Mouse (Mus musculus): ENCODE measurements at regions not wholly inside any gene's neighbourhood (a gene's known extent, or its start where the extent isn't known, plus 50 kb on each side); places are given as distances from the start of the nearest gene placed in this dataset.

- DNase-seq (ENCODE audit: low read depth, low spot score), result no peak
Measured at GRCm38 (mm10) chr13:72803374-72803773, 174.8 kb downstream of the Irx2 start.

GRCm38 (mm10) chr13:72809226-72809625 lies 180.6 kb downstream of the Irx2 start:
- no peak for DNase-seq (ENCODE audit: low read depth, low spot score)

- no peak for DNase-seq (ENCODE audit: low read depth, low spot score)
Measured at GRCm38 (mm10) chr13:72810626-72811025, 182.0 kb downstream of the Irx2 start.

- no peak for DNase-seq (ENCODE audit: low read depth, low spot score)
Measured at GRCm38 (mm10) chr13:72814616-72815015, 186.0 kb downstream of the Irx2 start.

- DNase-seq (ENCODE audit: low read depth, low spot score), result no peak
Measured at GRCm38 (mm10) chr13:72815236-72815932, 186.8 kb downstream of the Irx2 start.

GRCm38 (mm10) chr13:72815933-72816553 lies 187.4 kb downstream of the Irx2 start:
- DNase-seq (ENCODE audit: low read depth, low spot score), result no peak

- no peak for DNase-seq (ENCODE audit: low read depth, low spot score)
Measured at GRCm38 (mm10) chr13:72816856-72817255, 188.2 kb downstream of the Irx2 start.

GRCm38 (mm10) chr13:72817521-72817920 lies 188.9 kb downstream of the Irx2 start:
- DNase-seq (ENCODE audit: low read depth, low spot score), result no peak

- no peak for DNase-seq (ENCODE audit: low read depth, low spot score)
Measured at GRCm38 (mm10) chr13:72817930-72818329, 189.3 kb downstream of the Irx2 start.

- DNase-seq (ENCODE audit: low read depth, low spot score), result no peak
Measured at GRCm38 (mm10) chr13:72826613-72827012, 198.0 kb downstream of the Irx2 start.

- DNase-seq (ENCODE audit: low read depth, low spot score), result no peak
Measured at GRCm38 (mm10) chr13:72829331-72829730, 200.7 kb downstream of the Irx2 start.

- no peak for DNase-seq (ENCODE audit: low read depth, low spot score)
Measured at GRCm38 (mm10) chr13:72833326-72833725, 204.7 kb downstream of the Irx2 start.

GRCm38 (mm10) chr13:72837016-72837415 lies 208.4 kb downstream of the Irx2 start:
- DNase-seq (ENCODE audit: low read depth, low spot score), result no peak

- no peak for DNase-seq (ENCODE audit: low read depth, low spot score)
Measured at GRCm38 (mm10) chr13:72848097-72848496, 219.5 kb downstream of the Irx2 start.

- DNase-seq (ENCODE audit: low read depth, low spot score), result no peak
Measured at GRCm38 (mm10) chr13:72849841-72850240, 221.2 kb downstream of the Irx2 start.

- no peak for DNase-seq (ENCODE audit: low read depth, low spot score)
Measured at GRCm38 (mm10) chr13:72852896-72853295, 224.3 kb downstream of the Irx2 start.

GRCm38 (mm10) chr13:72875921-72876320 lies 247.3 kb downstream of the Irx2 start:
- DNase-seq (ENCODE audit: low read depth, low spot score), result no peak

GRCm38 (mm10) chr13:72894982-72895381 lies 266.4 kb downstream of the Irx2 start:
- DNase-seq (ENCODE audit: low read depth, low spot score), result no peak

GRCm38 (mm10) chr13:72902576-72902975 lies 274.0 kb downstream of the Irx2 start:
- DNase-seq (ENCODE audit: low read depth, low spot score), result peak; percentile 11

- no peak for DNase-seq (ENCODE audit: low read depth, low spot score)
Measured at GRCm38 (mm10) chr13:72918895-72919294, 290.3 kb downstream of the Irx2 start.

- no peak for DNase-seq (ENCODE audit: low read depth, low spot score)
Measured at GRCm38 (mm10) chr13:72920368-72920767, 291.7 kb downstream of the Irx2 start.

GRCm38 (mm10) chr13:72924560-72925135 lies 296.0 kb downstream of the Irx2 start:
- DNase-seq (ENCODE audit: low read depth, low spot score), result no peak

- no peak for DNase-seq (ENCODE audit: low read depth, low spot score)
Measured at GRCm38 (mm10) chr13:72937246-72937645, 308.6 kb downstream of the Irx2 start.
